Mouse (Mus musculus) intestine, postnatal 0 days (tissue): ENCODE data around the gene Gm21983. TPM values are rescaled to one million over a fixed set of nuclear protein-coding genes. Genes with fewer than 3 reads are reported as not detected.

Source experiments
- ATAC-seq: fragments of 200-750 bp; cut with Nextera tagmentation; 2 replicates; pipeline ENCODE4 v1.8.0; 2017; ENCODE audit warnings: mild to moderate bottlenecking, moderate TSS enrichment, moderate library complexity
- H3K27ac ChIP-seq: fragments of 300-500 bp; sonication (generic); 2 replicates; pipeline ENCODE4 v1.5.1; 2014; ENCODE audit warnings: mild to moderate bottlenecking, low read depth, low read length, moderate library complexity
- H3K27me3 ChIP-seq: fragments of 300-500 bp; sonication (generic); replicated peaks from 2 replicates; pipeline ENCODE4 v1.6.1; 2014; ENCODE audit warnings: low read length, mixed read lengths; ENCODE audit not compliant: control insufficient read depth, insufficient read depth
- H3K36me3 ChIP-seq: fragments of 300-500 bp; sonication (generic); 2 replicates; pipeline ENCODE4 v1.6.1; 2014; ENCODE audit warnings: mild to moderate bottlenecking, moderate library complexity; ENCODE audit not compliant: control insufficient read depth, insufficient read depth
- H3K4me1 ChIP-seq: fragments of 300-500 bp; sonication (generic); replicated peaks from 2 replicates; pipeline ENCODE4 v1.6.1; 2014; ENCODE audit warnings: antibody characterized with exemption, low read length, mixed read lengths; ENCODE audit not compliant: control insufficient read depth, insufficient read depth
- H3K4me2 ChIP-seq: fragments of 300-500 bp; sonication (generic); replicated peaks from 2 replicates; pipeline ENCODE4 v1.6.1; 2014; ENCODE audit warnings: low read depth, mild to moderate bottlenecking, moderate library complexity
- H3K4me3 ChIP-seq: fragments of 300-500 bp; sonication (generic); 2 replicates; pipeline ENCODE4 v1.5.1; 2014; ENCODE audit warnings: low read depth, low read length
- H3K9ac ChIP-seq: fragments of 300-500 bp; sonication (generic); 2 replicates; pipeline ENCODE4 v1.6.1; 2014; ENCODE audit warnings: mild to moderate bottlenecking, low read depth, low read length
- H3K9me3 ChIP-seq: fragments of 300-500 bp; sonication (generic); 2 replicates; pipeline ENCODE4 v1.6.1; 2016; ENCODE audit warnings: mixed run types; ENCODE audit not compliant: control insufficient read depth
- CTCF ChIP-seq: sonication (generic); IDR thresholded peaks from 2 replicates; pipeline ENCODE4 v1.5.1; 2016; ENCODE audit warnings: low read depth, mild to moderate bottlenecking, control low read depth, antibody characterized with exemption, moderate library complexity
- WGBS: fragments of 180-500 bp; shearing (Covaris S2); extraction: QIAGEN DNeasy Blood & Tissue Kit; methylation state at CpG from one replicate; pipeline ENCODE4 v1.1.7; 2014; 5-methylcytosine and 5-hydroxymethylcytosine counted together
- polyA plus RNA-seq: library from polyadenylated mRNA; unstranded; fragments of >200 nt; fragmentation: Nextera tagmentation; extraction: Ambion mirVana; gene quantifications from 2 replicates; pipeline ENCODE4 v1.2.1, GENCODE M21; 2015

The Gm21983 gene
- polyA plus RNA-seq, 1 experiment from 2014 or later = not detected

DNA sequence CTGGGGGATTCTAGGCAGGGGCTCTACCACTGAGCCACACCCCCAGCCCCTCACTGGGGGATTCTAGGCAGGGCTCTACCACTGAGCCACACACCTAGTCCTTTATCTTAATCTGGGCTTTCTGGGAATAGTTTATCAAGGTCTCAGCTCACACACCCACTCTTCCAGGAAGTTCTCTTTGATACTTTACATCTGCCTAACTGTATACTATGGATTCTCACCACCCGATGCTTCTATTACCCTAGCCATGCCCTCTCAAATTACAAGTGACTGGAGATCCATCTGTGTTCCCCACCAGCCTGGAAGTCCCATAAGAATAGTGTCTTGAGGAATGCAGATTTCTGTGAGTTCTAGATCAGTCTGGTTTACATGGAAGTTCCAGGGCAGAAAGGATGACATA lies 41.7 kb upstream of the Gm21983 start:
- Histone ChIP-seq H3K4me1 (0 out of 2 replicates have a peak, but pooled peaks cover 8% of the 10 kb centered on the region), H3K27me3 (no peaks in the 10 kb centered on the region), H3K36me3 (peaks cover 16% of the 10 kb centered on the region; the same call in 1 of the 2 replicates), H3K27ac (peak overlapping the region; percentile 35; the same call in 1 of the 2 replicates), H3K4me2 (no peak overlapping the region), H3K9me3 (no peaks in the 10 kb centered on the region), H3K4me3 (no peak overlapping the region), H3K9ac (no peak overlapping the region)
- TF ChIP-seq CTCF = no peak
- WGBS = 32% methylated on average over 1 of the region's 1 CpGs
- ATAC-seq = no peak

GRCm38 (mm10) chr7:27221939-27222338 lies 41.1 kb upstream of the Gm21983 start:
- 47% methylated on average over 6 of the region's 6 CpGs for WGBS
- TF ChIP-seq CTCF = no peak
- H3K4me2 ChIP-seq = no peak overlapping the region

GRCm38 (mm10) chr7:27219937-27220336 lies 39.1 kb upstream of the Gm21983 start:
- no peak overlapping the region for H3K27ac ChIP-seq

More at GRCm38 (mm10) chr7:27221939-27222338, 41.1 kb upstream of the Gm21983 start:
- Histone ChIP-seq H3K4me1 (0 out of 2 replicates have a peak, but pooled peaks cover 8% of the 10 kb centered on the region), H3K9ac (no peak overlapping the region), H3K27me3 (no peaks in the 10 kb centered on the region), H3K36me3 (peaks cover 22% of the 10 kb centered on the region), H3K4me3 (no peak overlapping the region), H3K27ac (peak overlapping the region; percentile 35; the same call in 1 of the 2 replicates), H3K9me3 (no peaks in the 10 kb centered on the region)
- ATAC-seq = no peak

GRCm38 (mm10) chr7:27218586-27218985 lies 37.7 kb upstream of the Gm21983 start:
- H3K9me3 ChIP-seq = no peaks in the 10 kb centered on the region
- no peak overlapping the region for H3K9ac ChIP-seq
- no peaks in the 10 kb centered on the region for H3K27me3 ChIP-seq
- no peak for TF ChIP-seq CTCF
- no peak overlapping the region for H3K4me3 ChIP-seq
- no peaks in the 10 kb centered on the region for H3K4me1 ChIP-seq
- no peak overlapping the region for H3K4me2 ChIP-seq
- WGBS = 83% methylated on average over 7 of the region's 7 CpGs
- H3K36me3 ChIP-seq = peaks cover 42% of the 10 kb centered on the region
- ATAC-seq = no peak
- no peak overlapping the region for H3K27ac ChIP-seq

More at GRCm38 (mm10) chr7:27219937-27220336, 39.1 kb upstream of the Gm21983 start:
- no peaks in the 10 kb centered on the region for H3K9me3 ChIP-seq
- WGBS = 69% methylated on average over 11 of the region's 11 CpGs
- no peak overlapping the region for H3K4me2 ChIP-seq
- H3K4me3 ChIP-seq = no peak overlapping the region
- no peaks in the 10 kb centered on the region for H3K27me3 ChIP-seq
- ATAC-seq = no peak
- TF ChIP-seq CTCF = no peak
- no peak overlapping the region for H3K9ac ChIP-seq
- H3K36me3 ChIP-seq = peaks cover 33% of the 10 kb centered on the region
- 0 out of 2 replicates have a peak, but pooled peaks cover 4% of the 10 kb centered on the region for H3K4me1 ChIP-seq

- no peak for ATAC-seq
- Histone ChIP-seq H3K4me2 (no peak overlapping the region), H3K4me3 (no peak overlapping the region), H3K9me3 (no peaks in the 10 kb centered on the region), H3K27me3 (no peaks in the 10 kb centered on the region), H3K9ac (no peak overlapping the region), H3K36me3 (peaks cover 84% of the 10 kb centered on the region), H3K4me1 (no peaks in the 10 kb centered on the region), H3K27ac (no peak overlapping the region)
- WGBS = 84% methylated on average over 2 of the region's 2 CpGs
- TF ChIP-seq CTCF = no peak
Measured at GRCm38 (mm10) chr7:27212626-27213025, 31.7 kb upstream of the Gm21983 start.

DNA sequence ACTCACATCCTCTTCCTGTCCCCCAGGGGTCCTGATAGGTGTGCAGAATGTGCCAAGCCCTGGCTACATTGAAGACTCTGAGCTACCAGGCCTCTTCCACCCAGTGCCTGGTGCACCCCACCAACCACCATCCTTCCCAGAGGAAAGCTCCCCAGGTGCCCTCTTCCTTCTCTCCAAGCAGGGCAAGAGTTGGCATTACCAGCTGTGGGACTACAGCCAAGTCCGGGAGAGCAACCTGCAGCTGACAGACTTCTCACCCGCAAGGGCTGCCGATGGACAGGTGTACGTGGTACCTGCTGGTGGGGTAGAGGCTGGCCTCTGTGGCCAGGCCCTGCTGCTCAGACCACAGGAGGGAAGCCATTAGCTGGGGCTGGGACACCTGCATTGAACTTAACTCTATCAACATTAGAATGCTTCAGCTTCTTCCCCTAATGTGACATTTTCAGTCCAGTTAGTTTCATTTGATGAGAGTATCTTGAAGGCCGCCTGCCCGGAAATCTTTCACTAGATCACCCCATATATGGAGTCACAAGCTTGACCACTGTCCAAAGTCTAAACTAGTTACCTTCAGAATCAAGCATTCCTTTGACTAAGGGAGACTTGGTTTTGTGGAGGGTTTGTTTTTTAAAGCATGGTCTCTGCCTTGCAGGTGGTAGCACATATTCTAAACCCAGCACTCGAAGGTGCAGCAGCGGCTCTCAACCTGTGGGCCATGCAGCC lies 23.0 kb upstream of the Gm21983 start:
- 87% methylated on average over 8 of the region's 8 CpGs for WGBS
- no peak for TF ChIP-seq CTCF
- H3K9me3 ChIP-seq = no peaks in the 10 kb centered on the region
- no peaks in the 10 kb centered on the region for H3K27me3 ChIP-seq
- H3K4me1 ChIP-seq = peaks cover 4% of the 10 kb centered on the region; the same call in 1 of the 2 replicates
- H3K9ac ChIP-seq = no peak overlapping the region
- H3K27ac ChIP-seq = no peak overlapping the region
- ATAC-seq = no peak
- peaks cover 31% of the 10 kb centered on the region for H3K36me3 ChIP-seq
- H3K4me3 ChIP-seq = no peak overlapping the region
- H3K4me2 ChIP-seq = no peak overlapping the region
